In the genomic region with DNA sequence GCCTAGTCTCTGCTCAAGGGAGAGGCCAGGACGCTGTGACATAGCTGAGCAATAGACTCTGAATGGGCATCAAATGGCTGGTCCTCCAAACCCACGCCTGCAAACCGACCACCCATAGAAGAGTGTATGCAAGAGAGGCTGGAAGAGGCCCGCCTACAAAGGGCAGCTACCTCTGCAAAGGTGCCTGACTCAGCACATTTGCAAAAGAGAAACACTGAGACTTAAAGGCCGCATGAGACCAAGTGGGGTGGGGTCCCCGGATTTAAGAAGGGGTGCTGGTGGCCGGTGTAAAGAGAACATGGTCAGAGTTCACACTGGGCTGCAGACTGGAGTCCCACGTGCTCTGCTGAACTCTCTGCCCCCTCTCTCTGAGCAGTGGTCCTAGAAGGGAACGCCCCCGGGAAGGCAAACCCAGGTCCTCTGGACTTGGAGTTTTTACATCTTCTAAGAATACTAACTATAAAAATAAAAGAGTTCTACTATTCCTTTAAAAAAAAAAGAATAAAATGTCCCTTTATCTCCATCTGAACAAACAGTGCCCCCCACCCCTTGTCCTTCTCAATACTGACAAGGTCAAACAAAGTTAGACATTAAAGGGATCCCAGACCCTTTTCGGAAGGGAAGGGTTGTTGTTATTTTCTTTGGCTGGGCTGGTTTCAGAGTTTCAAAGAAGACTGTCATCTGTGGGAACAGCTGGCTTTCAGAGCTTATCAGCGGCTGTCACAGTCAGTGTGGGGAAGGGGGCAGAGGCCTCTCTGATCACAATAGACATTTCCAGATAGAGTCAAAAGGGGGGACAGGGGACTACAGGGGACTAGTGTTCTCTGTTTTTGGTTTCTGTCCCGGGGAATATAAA, we compare ENCODE assay signal across 12 mouse cellular contexts. TPM values are rescaled to one million over a fixed set of nuclear protein-coding genes. Genes with fewer than 3 reads are reported as not detected.
DNase-seq lines count a peak whose midpoint lies in the region; ATAC-seq lines count a peak whose summit lies in the region.
"Had no signal": no experiment of that assay in that cellular context is flagged by ENCODE, and none has a peak within 500 bp of the region (broad histone marks: within the 10 kb centered on the region; RNA-seq: fewer than 3 reads in every experiment).

No protein-coding gene starts in this region.

- H3K27ac ChIP-seq in forebrain, embryonic 10.5 days, result peak overlapping the region; percentile 74
- H3K27ac ChIP-seq in forebrain, embryonic 14.5 days (ENCODE audit: low read depth, low read length), result no peak overlapping the region
- H3K27ac ChIP-seq in liver, embryonic 16.5 days (ENCODE audit: low read length), result peak overlapping the region; percentile 80
- H3K27ac ChIP-seq: limb, embryonic 15.5 days; midbrain, embryonic 13.5 days had no signal

- H3K4me3 ChIP-seq in forebrain, embryonic 10.5 days, result no peak overlapping the region
- H3K4me3 ChIP-seq in forebrain, embryonic 14.5 days (ENCODE audit: low read depth, low read length), result no peak overlapping the region
- no peak overlapping the region for H3K4me3 ChIP-seq in liver, embryonic 16.5 days (ENCODE audit: low read depth, low read length)
- H3K4me3 ChIP-seq: limb, embryonic 15.5 days; midbrain, embryonic 13.5 days had no signal

- no peak overlapping the region for H3K4me2 ChIP-seq in forebrain, embryonic 14.5 days (ENCODE audit: low read length)
- peak overlapping the region; percentile 41 for H3K4me2 ChIP-seq in liver, embryonic 16.5 days (ENCODE audit: low read depth, low read length)
- H3K4me2 ChIP-seq: limb, embryonic 15.5 days; midbrain, embryonic 13.5 days had no signal

- H3K9ac ChIP-seq in forebrain, embryonic 14.5 days (ENCODE audit: low read length), result no peak overlapping the region
- peak overlapping the region; percentile 19; the same call in 1 of the 2 replicates for H3K9ac ChIP-seq in liver, embryonic 16.5 days (ENCODE audit: low read depth, low read length)
- H3K9ac ChIP-seq: limb, embryonic 15.5 days; midbrain, embryonic 13.5 days had no signal

- H3K9me3 ChIP-seq in forebrain, embryonic 10.5 days, result no peaks in the 10 kb centered on the region; the same call in 1 of the 2 replicates
- no peaks in the 10 kb centered on the region for H3K9me3 ChIP-seq in forebrain, embryonic 14.5 days (replicated peaks; ENCODE audit: control insufficient read depth, low read length)
- no peaks in the 10 kb centered on the region for H3K9me3 ChIP-seq in liver, embryonic 16.5 days (replicated peaks; ENCODE audit: control insufficient read depth, low read length)
- H3K9me3 ChIP-seq: limb, embryonic 15.5 days; midbrain, embryonic 13.5 days had no signal

- no peaks in the 10 kb centered on the region for H3K27me3 ChIP-seq in forebrain, embryonic 10.5 days (ENCODE audit: poor library complexity, severe bottlenecking)
- no peaks in the 10 kb centered on the region for H3K27me3 ChIP-seq in forebrain, embryonic 14.5 days (replicated peaks; ENCODE audit: control insufficient read depth, insufficient read depth, low read length)
- H3K27me3 ChIP-seq in liver, embryonic 16.5 days (ENCODE audit: control insufficient read depth, insufficient read depth, low read depth, low read length), result no peaks in the 10 kb centered on the region
- H3K27me3 ChIP-seq: limb, embryonic 15.5 days; midbrain, embryonic 13.5 days had no signal

- ATAC-seq in forebrain, embryonic 14.5 days, result no peak
- peak; percentile 82 for ATAC-seq in liver, embryonic 16.5 days (ENCODE audit: low read depth)
- ATAC-seq in activated CD4-positive, CD25-positive, alpha-beta regulatory T cell, adult 4 months, result no peak
- no peak for ATAC-seq in inflammation-experienced regulatory T-cells, adult 6 months
- ATAC-seq: midbrain, embryonic 13.5 days had no signal

- no peak for DNase-seq in forebrain, embryonic 10.5 days (ENCODE audit: extremely low spot score, low spot score)
- DNase-seq in forebrain, embryonic 14.5 days (ENCODE audit: low spot score), result no peak
- DNase-seq in kidney, postnatal 10 days, result peak; percentile 66
- no peak for DNase-seq in kidney, postnatal 14 days
- DNase-seq in c-Kit-positive CD71-positive TER-119-negative erythroid progenitor cells, embryonic 14.5 days (ENCODE audit: low read depth), result peak; percentile 74
- DNase-seq: heart, postnatal 10 days; thymus, postnatal 4 days had no signal

- H3K36me3 ChIP-seq in forebrain, embryonic 10.5 days (replicated peaks), result peaks cover 37% of the 10 kb centered on the region
- H3K36me3 ChIP-seq in forebrain, embryonic 14.5 days (ENCODE audit: control insufficient read depth, insufficient read depth, low read length), result no peaks in the 10 kb centered on the region
- no peaks in the 10 kb centered on the region for H3K36me3 ChIP-seq in liver, embryonic 16.5 days (ENCODE audit: control insufficient read depth, insufficient read depth)
- H3K36me3 ChIP-seq: limb, embryonic 15.5 days; midbrain, embryonic 13.5 days had no signal

- H3K4me1 ChIP-seq in forebrain, embryonic 10.5 days, result peaks cover 80% of the 10 kb centered on the region
- no peaks in the 10 kb centered on the region for H3K4me1 ChIP-seq in forebrain, embryonic 14.5 days (ENCODE audit: control insufficient read depth, insufficient read depth, low read length)
- peaks cover 48% of the 10 kb centered on the region for H3K4me1 ChIP-seq in liver, embryonic 16.5 days (ENCODE audit: control insufficient read depth, low read depth, low read length)

- 62% methylated on average over 13 of the region's 13 CpGs for WGBS in forebrain, embryonic 10.5 days
- 60% methylated on average over 13 of the region's 13 CpGs for WGBS in forebrain, embryonic 14.5 days
- WGBS in liver, embryonic 16.5 days (ENCODE audit: insufficient replicate concordance), result 27% methylated on average over 13 of the region's 13 CpGs

RNA-seq across cellular contexts. Expression of a gene that starts 32.2 kb away (rescaled TPM):
- 147 and 152 TPM in 2 replicates for polyA plus RNA-seq in forebrain, embryonic 10.5 days (2016; fragmentation: Nextera tagmentation; extraction: Ambion mirVana)
- 21.3 and 24.1 TPM in 2 replicates for polyA plus RNA-seq in forebrain, embryonic 14.5 days (2014; fragmentation: Nextera tagmentation; extraction: Ambion mirVana)
- 87.9 and 104 TPM in 2 replicates for polyA plus RNA-seq in liver, embryonic 16.5 days (2015; fragmentation: Nextera tagmentation; extraction: Ambion mirVana)
- polyA plus RNA-seq in activated CD4-positive, CD25-positive, alpha-beta regulatory T cell, adult 4 months (2017; shearing (Covaris generic)), result under 1 TPM; 0.09 to 0.17 TPM
- polyA plus RNA-seq in inflammation-experienced regulatory T-cells, adult 6 months (2017; shearing (Covaris generic)), result under 1 TPM in 2 of 3 experiments, not detected in 1; 0.09 to 0.11 TPM

Comparison
In these comparisons a context has a peak if more than half of its experiments do, and no peak if none do; other contexts are left out.
1. DNase-seq: peak in kidney, postnatal 10 days (single experiment) and c-Kit-positive CD71-positive TER-119-negative erythroid progenitor cells, embryonic 14.5 days (single experiment); none in forebrain, embryonic 10.5 days (single experiment), forebrain, embryonic 14.5 days (single experiment) and kidney, postnatal 14 days (single experiment).
2. RNA of a gene that starts 32.2 kb away (polyA plus RNA-seq): 147 to 152 TPM in forebrain, embryonic 10.5 days, 87.9 to 104 TPM in liver, embryonic 16.5 days and 21.3 to 24.1 TPM in forebrain, embryonic 14.5 days; 0.09 to 0.17 TPM in activated CD4-positive, CD25-positive, alpha-beta regulatory T cell, adult 4 months and 0.09 to 0.11 TPM in inflammation-experienced regulatory T-cells, adult 6 months; every median in the first group is over 10 times any median in the second.